Mouse (Mus musculus) kidney, postnatal 25 days (tissue): ENCODE measurements at regions not wholly inside any gene's neighbourhood (a gene's known extent, or its start where the extent isn't known, plus 50 kb on each side); places are given as distances from the start of the nearest gene placed in this dataset.

Source experiments
- DNase-seq, 2 experiments: peaks; one replicate each; pipeline ENCODE4 v3.0.0; 2021; ENCODE audit warnings: mixed read lengths in 2 of 2

GRCm38 (mm10) chr8:107719656-107720055, 131.4 kb upstream of the Psmd7 start:
- DNase-seq, result no peak

GRCm38 (mm10) chr8:107726716-107727115, 138.5 kb upstream of the Psmd7 start:
- DNase-seq, result no peak

GRCm38 (mm10) chr8:107727276-107727675, 139.0 kb upstream of the Psmd7 start:
- DNase-seq, result no peak

- DNase-seq, result no peak
Observed at GRCm38 (mm10) chr8:107739091-107739490, 150.8 kb upstream of the Psmd7 start.

GRCm38 (mm10) chr8:107757083-107757482, 168.8 kb upstream of the Psmd7 start:
- no peak for DNase-seq

- DNase-seq, result no peak
Observed at GRCm38 (mm10) chr8:107758637-107759036, 170.4 kb upstream of the Psmd7 start.

GRCm38 (mm10) chr8:107776906-107777305, 165.5 kb upstream of the Zfhx3 start:
- DNase-seq, result no peak

- no peak for DNase-seq
Observed at GRCm38 (mm10) chr8:107785771-107786170, 156.7 kb upstream of the Zfhx3 start.

GRCm38 (mm10) chr8:107792286-107792685, 150.2 kb upstream of the Zfhx3 start:
- no peak for DNase-seq

- DNase-seq, result no peak
Observed at GRCm38 (mm10) chr8:107814931-107815330, 127.5 kb upstream of the Zfhx3 start.

GRCm38 (mm10) chr8:107815775-107816174, 126.7 kb upstream of the Zfhx3 start:
- DNase-seq, result no peak

GRCm38 (mm10) chr8:107817796-107818195, 124.6 kb upstream of the Zfhx3 start:
- no peak for DNase-seq

GRCm38 (mm10) chr8:107820174-107820760, 122.2 kb upstream of the Zfhx3 start:
- no peak for DNase-seq

GRCm38 (mm10) chr8:107821522-107821921, 120.9 kb upstream of the Zfhx3 start:
- no peak for DNase-seq

GRCm38 (mm10) chr8:107824096-107824495, 118.3 kb upstream of the Zfhx3 start:
- no peak for DNase-seq

- DNase-seq, result no peak
Observed at GRCm38 (mm10) chr8:107824640-107825039, 117.8 kb upstream of the Zfhx3 start.

GRCm38 (mm10) chr8:107827500-107828125, 114.8 kb upstream of the Zfhx3 start:
- DNase-seq, result no peak

- DNase-seq, result no peak
Observed at GRCm38 (mm10) chr8:107828541-107828940, 113.9 kb upstream of the Zfhx3 start.

- no peak for DNase-seq
Observed at GRCm38 (mm10) chr8:107833481-107833880, 109.0 kb upstream of the Zfhx3 start.

- DNase-seq, result no peak
Observed at GRCm38 (mm10) chr8:107846141-107846540, 96.3 kb upstream of the Zfhx3 start.

GRCm38 (mm10) chr8:107851236-107852043, 91.0 kb upstream of the Zfhx3 start:
- no peak for DNase-seq

- DNase-seq, result no peak
Observed at GRCm38 (mm10) chr8:107859770-107860169, 82.7 kb upstream of the Zfhx3 start.

GRCm38 (mm10) chr8:107860251-107860650, 82.2 kb upstream of the Zfhx3 start:
- DNase-seq, result no peak
